Mouse (Mus musculus): ENCODE results near the gene Ankib1. TPM values are rescaled to one million over a fixed set of nuclear protein-coding genes. Genes with fewer than 3 reads are reported as not detected.
A peak's percentile ranks its signal among the peaks of the same experiment; 100 is the strongest.
"Not testable (repeated sequence)": the region's sequence is repeated elsewhere in the genome, so short reads cannot be mapped to it uniquely, and the experiment has no call there.

Ankib1 gene
- total RNA-seq (2021) = 100 to 1,000 TPM; 106 to 111 TPM

GRCm38 (mm10) chr5:3802433-3803291 is at the start of gene Ankib1, which contains the start of gene Krit1:
Gene Ankib1 (minus strand): TSS chr5:3802925.
Gene Krit1 (plus strand): TSS chr5:3803184.
- intact Hi-C loops (cut with DNase I) = loop anchor here (2.0 to 5.0 kb wide), 2 partner anchors 70 to 156 kb away; no protein-coding TSS in a partner anchor
- peak; percentile 94 for DNase-seq (ENCODE audit: low spot score in 2 of 2)

GRCm38 (mm10) chr5:3845026-3845425 is 42.3 kb upstream of the Ankib1 start, which contains the start of gene Lrrd1:
Gene Lrrd1 (plus strand): TSS chr5:3845173.
- intact Hi-C loops (cut with DNase I) = no loop called here
- DNase-seq (ENCODE audit: low spot score in 2 of 2) = peak; percentile 12 to 13

GRCm38 (mm10) chr5:3834107-3834506 is 31.4 kb upstream of the Ankib1 start:
- no peak for DNase-seq (ENCODE audit: low spot score in 2 of 2)
- intact Hi-C loops (cut with DNase I) = no loop called here

- intact Hi-C loops (cut with DNase I) = no loop called here
- DNase-seq (ENCODE audit: low spot score in 2 of 2) = no peak
These were observed 5.7 kb upstream of the Ankib1 start for GRCm38 (mm10) chr5:3808472-3808871.

GRCm38 (mm10) chr5:3803292-3804165 is 804 bp upstream of the Ankib1 start:
- no peak for DNase-seq (ENCODE audit: low spot score in 2 of 2)

GRCm38 (mm10) chr5:3801672-3802432 is 873 bp downstream of the Ankib1 start:
- intact Hi-C loops (cut with DNase I) = loop anchor here (2.0 to 5.0 kb wide), 2 partner anchors 70 to 155 kb away; no protein-coding TSS in a partner anchor
- DNase-seq (ENCODE audit: low spot score in 2 of 2) = peak in 1 of 2 experiments; percentile 24

More at GRCm38 (mm10) chr5:3803292-3804165, 804 bp upstream of the Ankib1 start:
- intact Hi-C loops (cut with DNase I) = loop anchor here (2.0 to 5.0 kb wide), 2 partner anchors 71 to 157 kb away; no protein-coding TSS in a partner anchor

- DNase-seq (ENCODE audit: low spot score in 2 of 2) = no peak
- intact Hi-C loops (cut with DNase I) = loop anchor here (5.0 kb wide), 1 partner anchor 69 kb away; no protein-coding TSS in a partner anchor
These were observed 1.8 kb downstream of the Ankib1 start for GRCm38 (mm10) chr5:3800881-3801280.

GRCm38 (mm10) chr5:3800041-3800440 is 2.7 kb downstream of the Ankib1 start:
- no peak for DNase-seq (ENCODE audit: low spot score in 2 of 2)
- intact Hi-C loops (cut with DNase I) = loop anchor here (5.0 kb wide), 1 partner anchor 68 kb away; no protein-coding TSS in a partner anchor

GRCm38 (mm10) chr5:3798656-3799055 is 4.1 kb downstream of the Ankib1 start:
- intact Hi-C loops (cut with DNase I); DNase-seq (ENCODE audit: low spot score in 2 of 2): not testable (repeated sequence)

- intact Hi-C loops (cut with DNase I); DNase-seq (ENCODE audit: low spot score in 2 of 2): not testable (repeated sequence)
These were observed 5.6 kb downstream of the Ankib1 start for GRCm38 (mm10) chr5:3797101-3797500.

- intact Hi-C loops (cut with DNase I) = no loop called here
- no peak for DNase-seq (ENCODE audit: low spot score in 2 of 2)
These were observed 11.7 kb downstream of the Ankib1 start for GRCm38 (mm10) chr5:3791048-3791447.

GRCm38 (mm10) chr5:3787548-3787947 is 15.2 kb downstream of the Ankib1 start:
- intact Hi-C loops (cut with DNase I) = no loop called here
- no peak for DNase-seq (ENCODE audit: low spot score in 2 of 2)

- no peak for DNase-seq (ENCODE audit: low spot score in 2 of 2)
- intact Hi-C loops (cut with DNase I) = no loop called here
These were observed 17.8 kb downstream of the Ankib1 start for GRCm38 (mm10) chr5:3784751-3785496.

- intact Hi-C loops (cut with DNase I) = no loop called here
- no peak for DNase-seq (ENCODE audit: low spot score in 2 of 2)
These were observed 18.6 kb downstream of the Ankib1 start for GRCm38 (mm10) chr5:3783947-3784681.

GRCm38 (mm10) chr5:3782670-3783069 is 20.1 kb downstream of the Ankib1 start:
- intact Hi-C loops (cut with DNase I) = no loop called here
- no peak for DNase-seq (ENCODE audit: low spot score in 2 of 2)

- no peak for DNase-seq (ENCODE audit: low spot score in 2 of 2)
- intact Hi-C loops (cut with DNase I) = no loop called here
These were observed 30.7 kb downstream of the Ankib1 start for GRCm38 (mm10) chr5:3772017-3772416.

GRCm38 (mm10) chr5:3771512-3771911 is 31.2 kb downstream of the Ankib1 start:
- intact Hi-C loops (cut with DNase I) = no loop called here
- no peak for DNase-seq (ENCODE audit: low spot score in 2 of 2)

- intact Hi-C loops (cut with DNase I); DNase-seq (ENCODE audit: low spot score in 2 of 2): not testable (repeated sequence)
These were observed 52.2 kb downstream of the Ankib1 start for GRCm38 (mm10) chr5:3750536-3750935.
